Mouse (Mus musculus) heart, postnatal 0 days (tissue): ENCODE measurements at regions not wholly inside any gene's neighbourhood (a gene's known extent, or its start where the extent isn't known, plus 50 kb on each side); places are given as distances from the start of the nearest gene placed in this dataset.

Source experiments
- ATAC-seq: fragments of 200-750 bp; cut with Nextera tagmentation; 2 replicates; pipeline ENCODE4 v1.8.0; 2017; ENCODE audit warnings: low read depth, moderate number of reproducible peaks, moderate library complexity; ENCODE audit not compliant: insufficient read depth
- DNase-seq: peaks from one replicate; pipeline ENCODE4 v3.0.0-alpha.2; 2016; ENCODE audit warnings: low spot score
- H3K27ac ChIP-seq: fragments of 300-500 bp; sonication (generic); 2 replicates; pipeline ENCODE4 v1.5.1; 2014; ENCODE audit warnings: low read depth, mild to moderate bottlenecking
- H3K27me3 ChIP-seq: fragments of 300-500 bp; sonication (generic); 2 replicates; pipeline ENCODE4 v1.6.1; 2014; ENCODE audit warnings: low read length, mixed read lengths; ENCODE audit not compliant: control insufficient read depth, insufficient read depth
- H3K36me3 ChIP-seq: fragments of 300-500 bp; sonication (generic); replicated peaks from 2 replicates; pipeline ENCODE4 v1.6.1; 2014; ENCODE audit warnings: low read length, mixed read lengths; ENCODE audit not compliant: control insufficient read depth, insufficient read depth
- H3K4me1 ChIP-seq: fragments of 300-500 bp; sonication (generic); 2 replicates; pipeline ENCODE4 v1.6.1; 2014; ENCODE audit warnings: antibody characterized with exemption; ENCODE audit not compliant: control insufficient read depth, insufficient read depth
- H3K4me2 ChIP-seq: fragments of 300-500 bp; sonication (generic); 2 replicates; pipeline ENCODE4 v1.6.1; 2014; ENCODE audit warnings: low read depth, mild to moderate bottlenecking, low read length, moderate library complexity
- H3K4me3 ChIP-seq: fragments of 300-500 bp; sonication (generic); 2 replicates; pipeline ENCODE4 v1.5.1; 2014; ENCODE audit warnings: low read depth, low read length
- H3K9ac ChIP-seq: fragments of 300-500 bp; sonication (generic); replicated peaks from 2 replicates; pipeline ENCODE4 v1.6.1; 2014; ENCODE audit warnings: low read depth, low read length, mixed read lengths
- H3K9me3 ChIP-seq: fragments of 300-500 bp; sonication (generic); replicated peaks from 2 replicates; pipeline ENCODE4 v1.6.1; 2016; ENCODE audit warnings: low read length; ENCODE audit not compliant: control insufficient read depth
- CTCF ChIP-seq: IDR thresholded peaks from 2 replicates; pipeline ENCODE4 v1.5.1; 2016; ENCODE audit warnings: antibody characterized with exemption, control low read depth, low read depth
- EP300 ChIP-seq: IDR thresholded peaks from 2 replicates; pipeline ENCODE4 v1.6.1; 2016; ENCODE audit warnings: antibody characterized with exemption, low read depth
- WGBS: fragments of 180-500 bp; shearing (Covaris S2); extraction: QIAGEN DNeasy Blood & Tissue Kit; methylation state at CpG from one replicate; pipeline ENCODE4 v1.1.7; 2014; 5-methylcytosine and 5-hydroxymethylcytosine counted together

GRCm38 (mm10) chr9:9289570-9289969, 50.7 kb upstream of the Arhgap42 start:
- DNase-seq = no peak
- Histone ChIP-seq H3K27me3 (no peaks in the 10 kb centered on the region), H3K9me3 (no peaks in the 10 kb centered on the region), H3K4me3 (no peak overlapping the region), H3K27ac (no peak overlapping the region), H3K4me2 (no peak overlapping the region), H3K4me1 (no peaks in the 10 kb centered on the region), H3K9ac (no peak overlapping the region), H3K36me3 (no peaks in the 10 kb centered on the region)
- 79% methylated on average over 6 of the region's 6 CpGs for WGBS
- no peak for ATAC-seq
- TF ChIP-seq EP300 (no peak), CTCF (no peak)
